Mouse (Mus musculus) liver, adult 2 months (tissue): ENCODE results near the gene Ahdc1. TPM values are rescaled to one million over a fixed set of nuclear protein-coding genes. Genes with fewer than 3 reads are reported as not detected.
A peak's percentile ranks its signal among the peaks of the same experiment; 100 is the strongest.

Experiments
- DNase-seq: peaks from one replicate; pipeline ENCODE4 v3.0.0-alpha.2; 2011; ENCODE audit warnings: low read depth, low spot score; ENCODE audit errors: extremely low read depth
- H3K27ac ChIP-seq: fragments of 200-500 bp; replicated peaks from 2 replicates; pipeline ENCODE4 v1.5.1; 2012; ENCODE audit warnings: low read depth, mild to moderate bottlenecking, control low read depth, inconsistent platforms, low read length; ENCODE audit not compliant: insufficient read depth
- H3K27me3 ChIP-seq: fragments of 200-500 bp; 2 replicates; pipeline ENCODE4 v1.6.1; 2012; ENCODE audit warnings: mild to moderate bottlenecking, moderate library complexity, low read length, inconsistent platforms; ENCODE audit not compliant: control insufficient read depth, insufficient read depth
- H3K36me3 ChIP-seq: fragments of 200-500 bp; 2 replicates; pipeline ENCODE4 v1.6.1; 2012; ENCODE audit warnings: low read length, inconsistent platforms; ENCODE audit not compliant: control insufficient read depth, insufficient read depth
- H3K4me1 ChIP-seq: fragments of 200-500 bp; 2 replicates; pipeline ENCODE4 v1.6.1; 2011; ENCODE audit warnings: low read length; ENCODE audit not compliant: control insufficient read depth, insufficient read depth
- H3K4me3 ChIP-seq: fragments of 200-500 bp; 2 replicates; pipeline ENCODE4 v1.5.1; 2011; ENCODE audit warnings: low read depth, mild to moderate bottlenecking, control low read depth, low read length, moderate library complexity; ENCODE audit not compliant: insufficient read depth
- H3K79me2 ChIP-seq: fragments of 200-500 bp; 2 replicates; pipeline ENCODE4 v1.6.1; 2012; ENCODE audit warnings: inconsistent platforms, mild to moderate bottlenecking, low read length, moderate library complexity; ENCODE audit not compliant: control insufficient read depth, insufficient read depth
- H3K9ac ChIP-seq: fragments of 200-500 bp; 2 replicates; pipeline ENCODE4 v1.6.1; 2012; ENCODE audit warnings: low read depth, mild to moderate bottlenecking, control low read depth, inconsistent platforms, low read length
- CTCF ChIP-seq: fragments of 200-500 bp; IDR thresholded peaks from 2 replicates; pipeline ENCODE4 v1.5.1; 2011; ENCODE audit warnings: low read depth, low read length, control low read depth
- POLR2A ChIP-seq: fragments of 200-500 bp; IDR thresholded peaks from 2 replicates; pipeline ENCODE4 v1.6.1; 2011; ENCODE audit warnings: low read length, control low read depth; ENCODE audit not compliant: insufficient read depth; ENCODE audit errors: extremely low read depth
- WGBS: fragments of 180-500 bp; shearing (Covaris S2); methylation state at CpG from one replicate; pipeline ENCODE4 v1.1.7; 2018; 5-methylcytosine and 5-hydroxymethylcytosine counted together
- polyA plus RNA-seq: library from polyadenylated mRNA; depleted of rRNA; stranded (reverse); fragments of >200 nt; gene quantifications from 2 replicates; pipeline ENCODE4 v1.2.3, GENCODE M21; 2012
- total RNA-seq: library from RNA; depleted of rRNA; stranded (reverse); fragments of >200 nt; gene quantifications from 2 replicates; pipeline ENCODE4 v1.2.3, GENCODE M21; 2014

Ahdc1 gene
- total and polyA plus RNA-seq, 2 experiments: 2.4 to 8.7 TPM

GRCm38 (mm10) chr4:133023636-133024035 lies 12.6 kb downstream of the Ahdc1 start:
- TF ChIP-seq POLR2A: no peak
- no peak for TF ChIP-seq CTCF
- no peaks in the 10 kb centered on the region for H3K36me3 ChIP-seq
- H3K79me2 ChIP-seq: peaks cover 60% of the 10 kb centered on the region
- H3K4me1 ChIP-seq: peaks cover 4% of the 10 kb centered on the region
- WGBS: 89% methylated on average over 6 of the region's 6 CpGs
- H3K27me3 ChIP-seq: no peaks in the 10 kb centered on the region
- DNase-seq: no peak
- H3K4me3 ChIP-seq: no peak overlapping the region
- H3K9ac ChIP-seq: no peak overlapping the region
- H3K27ac ChIP-seq: no peak overlapping the region

GRCm38 (mm10) chr4:133024404-133024803 lies 13.3 kb downstream of the Ahdc1 start:
- peaks cover 60% of the 10 kb centered on the region for H3K79me2 ChIP-seq
- no peaks in the 10 kb centered on the region for H3K27me3 ChIP-seq
- DNase-seq: no peak
- H3K27ac ChIP-seq: no peak overlapping the region
- H3K4me1 ChIP-seq: peaks cover 8% of the 10 kb centered on the region
- 63% methylated on average over 4 of the region's 4 CpGs for WGBS
- no peak overlapping the region for H3K4me3 ChIP-seq
- no peak for TF ChIP-seq POLR2A
- no peak for TF ChIP-seq CTCF
- H3K36me3 ChIP-seq: no peaks in the 10 kb centered on the region
- no peak overlapping the region for H3K9ac ChIP-seq

- Histone ChIP-seq H3K27me3 (no peaks in the 10 kb centered on the region), H3K79me2 (peaks cover 60% of the 10 kb centered on the region), H3K4me3 (no peak overlapping the region), H3K4me1 (peaks cover 8% of the 10 kb centered on the region), H3K27ac (no peak overlapping the region), H3K9ac (no peak overlapping the region), H3K36me3 (no peaks in the 10 kb centered on the region)
- TF ChIP-seq POLR2A (no peak), CTCF (no peak)
- DNase-seq: no peak
- WGBS: 68% methylated on average over 10 of the region's 10 CpGs
These were observed 14.1 kb downstream of the Ahdc1 start for GRCm38 (mm10) chr4:133024969-133025685.

GRCm38 (mm10) chr4:133026272-133026671 lies 15.2 kb downstream of the Ahdc1 start:
- no peak overlapping the region for H3K27ac ChIP-seq

GRCm38 (mm10) chr4:133026826-133027375 lies 15.8 kb downstream of the Ahdc1 start:
- TF ChIP-seq CTCF (peak; percentile 10; the same call in 1 of the 2 replicates), POLR2A (no peak)
- WGBS: 73% methylated on average over 2 of the region's 2 CpGs
- no peak overlapping the region for H3K27ac ChIP-seq
- H3K36me3 ChIP-seq: no peaks in the 10 kb centered on the region
- no peaks in the 10 kb centered on the region for H3K27me3 ChIP-seq
- H3K4me1 ChIP-seq: peaks cover 8% of the 10 kb centered on the region
- H3K4me3 ChIP-seq: no peak overlapping the region
- DNase-seq: no peak
- peaks cover 50% of the 10 kb centered on the region for H3K79me2 ChIP-seq
- H3K9ac ChIP-seq: no peak overlapping the region

More at GRCm38 (mm10) chr4:133026272-133026671, 15.2 kb downstream of the Ahdc1 start:
- Histone ChIP-seq H3K4me3 (no peak overlapping the region), H3K4me1 (peaks cover 8% of the 10 kb centered on the region), H3K36me3 (no peaks in the 10 kb centered on the region), H3K9ac (no peak overlapping the region), H3K79me2 (peaks cover 53% of the 10 kb centered on the region), H3K27me3 (no peaks in the 10 kb centered on the region)
- 93% methylated on average over 10 of the region's 10 CpGs for WGBS
- DNase-seq: no peak
- TF ChIP-seq POLR2A: no peak
- TF ChIP-seq CTCF: no peak

- H3K9ac ChIP-seq: no peak overlapping the region
- no peak overlapping the region for H3K4me3 ChIP-seq
- no peaks in the 10 kb centered on the region for H3K27me3 ChIP-seq
- TF ChIP-seq CTCF (no peak), POLR2A (no peak)
- H3K36me3 ChIP-seq: no peaks in the 10 kb centered on the region
- 88% methylated on average over 10 of the region's 10 CpGs for WGBS
- H3K27ac ChIP-seq: no peak overlapping the region
- H3K4me1 ChIP-seq: peaks cover 8% of the 10 kb centered on the region
- H3K79me2 ChIP-seq: peaks cover 44% of the 10 kb centered on the region
- no peak for DNase-seq
These were observed 16.7 kb downstream of the Ahdc1 start for GRCm38 (mm10) chr4:133027721-133028120.
